Mouse (Mus musculus) lung, adult 2 months (tissue): Measurements from ENCODE around the gene Gm7942. TPM values are rescaled to one million over a fixed set of nuclear protein-coding genes. Genes with fewer than 3 reads are reported as not detected.
"Not testable (repeated sequence)": the region's sequence is repeated elsewhere in the genome, so short reads cannot be mapped to it uniquely, and the experiment has no call there.

Experiments used
- DNase-seq: peaks from one replicate; pipeline ENCODE4 v3.0.0; 2022
- H3K4me1 ChIP-seq: fragments of 200-500 bp; 2 replicates; pipeline ENCODE4 v1.6.1; 2011; ENCODE audit warnings: low read length; ENCODE audit not compliant: control insufficient read depth, insufficient read depth
- H3K4me3 ChIP-seq: fragments of 200-500 bp; replicated peaks from 2 replicates; pipeline ENCODE3; 2011; ENCODE audit warnings: low read depth, mild to moderate bottlenecking, control low read depth, low read length; ENCODE audit errors: extremely low read depth
- WGBS: fragments of 180-500 bp; shearing (Covaris S2); methylation state at CpG from one replicate; pipeline ENCODE4 v1.1.7; 2018; 5-methylcytosine and 5-hydroxymethylcytosine counted together
- polyA plus RNA-seq: library from polyadenylated mRNA; depleted of rRNA; stranded (reverse); fragments of >200 nt; gene quantifications from 2 replicates; pipeline ENCODE4 v1.2.3, GENCODE M21; 2012; rRNA removed

Gene Gm7942
- not detected in 2 replicates for polyA plus RNA-seq

DNA sequence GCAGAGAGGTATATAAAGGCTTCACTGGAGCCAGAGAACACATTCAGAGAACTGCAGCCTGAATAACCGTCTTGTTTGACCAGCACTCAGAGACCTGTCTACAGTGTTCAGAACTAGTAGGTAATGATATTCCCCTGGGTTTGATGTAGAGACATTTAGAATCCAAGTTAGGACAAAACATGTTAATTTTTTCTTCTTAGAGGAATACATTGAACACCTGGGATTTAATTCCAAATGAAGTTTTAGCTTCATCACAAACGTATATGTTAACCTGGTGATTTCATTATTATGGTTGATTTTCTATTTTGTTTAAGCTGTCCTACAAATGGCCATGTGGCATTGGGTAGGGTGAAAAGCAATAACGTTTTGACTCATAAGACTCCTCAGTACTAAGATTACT, at the start of gene Gm7942:
Gm7942 (plus strand) TSS at position 301 of the 400 bp plus-strand sequence.
- H3K4me1 ChIP-seq, DNase-seq, H3K4me3 ChIP-seq: not testable (repeated sequence)
- no CpG with 5 or more reads among the region's 3 CpGs for WGBS

Other genes starting within 250 kb of the Gm7942 start
- gene Gm3183, start 241.5 kb upstream of the Gm7942 start, polyA plus RNA-seq = not detected in 2 replicates
- gene Gm6367, start 118.3 kb upstream of the Gm7942 start, polyA plus RNA-seq = not detected in 2 replicates
- not detected in 2 replicates for gene Gm16513, start 75.7 kb downstream of the Gm7942 start, polyA plus RNA-seq
- not detected in 2 replicates for gene Gm10424, start 165.8 kb downstream of the Gm7942 start, polyA plus RNA-seq
- gene Gm3259, start 199.0 kb downstream of the Gm7942 start, polyA plus RNA-seq = not detected in 2 replicates